Mouse (Mus musculus) heart, embryonic 14.5 days (tissue): ENCODE results near the gene Pnpo. TPM values are rescaled to one million over a fixed set of nuclear protein-coding genes. Genes with fewer than 3 reads are reported as not detected.

Experiments used
- ATAC-seq: fragments of 200-750 bp; cut with Nextera tagmentation; 2 replicates; pipeline ENCODE4 v1.8.0; 2017; ENCODE audit warnings: low read depth, moderate TSS enrichment; ENCODE audit not compliant: insufficient number of reproducible peaks, insufficient read depth, low FRiP score
- H3K27ac ChIP-seq, 2 experiments: fragments of 200-500 bp in 1 of 2; fragments of 300-500 bp in 1 of 2; sonication (generic) in 1 of 2; replicated peaks in 1 of 2; 2 replicates each; pipeline ENCODE4 v1.5.1; 2012 to 2014; ENCODE audit warnings: low read depth in 2 of 2, low read length in 2 of 2, control low read depth in 1 of 2, mild to moderate bottlenecking in 1 of 2, mixed read lengths in 1 of 2; ENCODE audit not compliant: control insufficient read depth in 1 of 2, insufficient read depth in 1 of 2
- H3K27me3 ChIP-seq: fragments of 300-500 bp; sonication (generic); 2 replicates; pipeline ENCODE4 v1.6.1; 2014; ENCODE audit warnings: mild to moderate bottlenecking, low read length, control low read depth; ENCODE audit not compliant: control insufficient read depth, insufficient read depth
- H3K36me3 ChIP-seq: fragments of 300-500 bp; sonication (generic); 2 replicates; pipeline ENCODE4 v1.6.1; 2014; ENCODE audit warnings: mild to moderate bottlenecking, control low read depth, low read length, mixed read lengths; ENCODE audit not compliant: control insufficient read depth, insufficient read depth
- H3K4me1 ChIP-seq, 2 experiments: fragments of 200-500 bp in 1 of 2; fragments of 300-500 bp in 1 of 2; sonication (generic) in 1 of 2; 2 replicates each; pipeline ENCODE4 v1.6.1; 2012 to 2014; ENCODE audit warnings: low read length in 2 of 2, control low read depth in 1 of 2, mixed read lengths in 1 of 2; ENCODE audit not compliant: control insufficient read depth in 2 of 2, insufficient read depth in 2 of 2
- H3K4me2 ChIP-seq: fragments of 300-500 bp; sonication (generic); 2 replicates; pipeline ENCODE4 v1.6.1; 2014; ENCODE audit warnings: mild to moderate bottlenecking, low read length
- H3K4me3 ChIP-seq, 2 experiments: fragments of 200-500 bp in 1 of 2; fragments of 300-500 bp in 1 of 2; sonication (generic) in 1 of 2; 2 replicates each; pipeline ENCODE4 v1.5.1; 2012 to 2014; ENCODE audit warnings: low read length in 2 of 2, mild to moderate bottlenecking in 2 of 2, control low read depth in 1 of 2, low read depth in 1 of 2, moderate library complexity in 1 of 2; ENCODE audit not compliant: control insufficient read depth in 1 of 2, insufficient read depth in 1 of 2
- H3K9ac ChIP-seq: fragments of 300-500 bp; sonication (generic); 2 replicates; pipeline ENCODE4 v1.6.1; 2014; ENCODE audit warnings: mild to moderate bottlenecking, low read length
- H3K9me3 ChIP-seq: fragments of 300-500 bp; sonication (generic); 2 replicates; pipeline ENCODE4 v1.6.1; 2016; ENCODE audit warnings: low read length, control low read depth; ENCODE audit not compliant: control insufficient read depth
- WGBS: fragments of 180-500 bp; shearing (Covaris S2); extraction: QIAGEN DNeasy Blood & Tissue Kit; methylation state at CpG from one replicate; pipeline ENCODE4 v1.1.7; 2014; 5-methylcytosine and 5-hydroxymethylcytosine counted together
- polyA plus RNA-seq: library from polyadenylated mRNA; unstranded; fragments of >200 nt; fragmentation: Nextera tagmentation; extraction: Ambion mirVana; gene quantifications from 2 replicates; pipeline ENCODE4 v1.2.1, GENCODE M21; 2014

The Pnpo gene
- polyA plus RNA-seq, 1 experiment from 2014 or later, result 32.3 TPM

- no peaks in the 10 kb centered on the region for H3K9me3 ChIP-seq
- peaks cover 96% of the 10 kb centered on the region for H3K36me3 ChIP-seq
- H3K4me1 ChIP-seq, result no peaks in the 10 kb centered on the region
- no peaks in the 10 kb centered on the region for H3K27me3 ChIP-seq
- 63% methylated on average over 20 of the region's 20 CpGs for WGBS
- no peak overlapping the region for H3K27ac ChIP-seq
- ATAC-seq, result 0 out of 2 replicates have a peak, but pooled peaks have one; percentile 22
- no peak overlapping the region for H3K4me2 ChIP-seq
- no peak overlapping the region for H3K4me3 ChIP-seq
- no peak overlapping the region for H3K9ac ChIP-seq
These were observed 12.4 kb upstream of the Pnpo start for GRCm38 (mm10) chr11:96956009-96956724.

GRCm38 (mm10) chr11:96955094-96955493 is 11.3 kb upstream of the Pnpo start:
- Histone ChIP-seq H3K36me3 (peaks cover 87% of the 10 kb centered on the region), H3K4me1 (no peaks in the 10 kb centered on the region), H3K4me3 (no peak overlapping the region), H3K9me3 (no peaks in the 10 kb centered on the region), H3K4me2 (no peak overlapping the region), H3K27me3 (no peaks in the 10 kb centered on the region), H3K27ac (no peak overlapping the region), H3K9ac (no peak overlapping the region)
- ATAC-seq, result no peak
- WGBS, result 83% methylated on average over 4 of the region's 4 CpGs

- Histone ChIP-seq H3K9me3 (no peaks in the 10 kb centered on the region), H3K4me2 (no peak overlapping the region), H3K9ac (no peak overlapping the region), H3K4me1 (no peaks in the 10 kb centered on the region), H3K27me3 (no peaks in the 10 kb centered on the region), H3K4me3 (no peak overlapping the region), H3K36me3 (peaks cover 67% of the 10 kb centered on the region), H3K27ac (no peak overlapping the region)
- no peak for ATAC-seq
- WGBS, result 72% methylated on average over 6 of the region's 6 CpGs
These were observed 9.1 kb upstream of the Pnpo start for GRCm38 (mm10) chr11:96952896-96953295.

GRCm38 (mm10) chr11:96952426-96952825 is 8.6 kb upstream of the Pnpo start:
- Histone ChIP-seq H3K4me3 (no peak overlapping the region), H3K27me3 (no peaks in the 10 kb centered on the region), H3K36me3 (peaks cover 62% of the 10 kb centered on the region), H3K9me3 (no peaks in the 10 kb centered on the region), H3K4me1 (no peaks in the 10 kb centered on the region), H3K9ac (no peak overlapping the region), H3K27ac (no peak overlapping the region), H3K4me2 (no peak overlapping the region)
- 77% methylated on average over 10 of the region's 10 CpGs for WGBS
- ATAC-seq, result no peak

GRCm38 (mm10) chr11:96950767-96951166 is 7.0 kb upstream of the Pnpo start:
- Histone ChIP-seq H3K9ac (no peak overlapping the region), H3K4me2 (no peak overlapping the region), H3K4me1 (no peaks in the 10 kb centered on the region), H3K27ac (no peak overlapping the region), H3K36me3 (peaks cover 48% of the 10 kb centered on the region), H3K4me3 (no peak overlapping the region), H3K27me3 (no peaks in the 10 kb centered on the region), H3K9me3 (no peaks in the 10 kb centered on the region)
- no peak for ATAC-seq
- WGBS, result 96% methylated on average over 3 of the region's 3 CpGs

- no peak for ATAC-seq
- Histone ChIP-seq H3K4me1 (peaks cover 7 to 11% of the 10 kb centered on the region in 2 experiments), H3K27ac (no peak overlapping the region), H3K4me3 (no peak overlapping the region), H3K9ac (no peak overlapping the region), H3K4me2 (no peak overlapping the region), H3K27me3 (no peaks in the 10 kb centered on the region), H3K9me3 (no peaks in the 10 kb centered on the region), H3K36me3 (peaks cover 19% of the 10 kb centered on the region)
- 65% methylated on average over 4 of the region's 4 CpGs for WGBS
These were observed 4.1 kb upstream of the Pnpo start for GRCm38 (mm10) chr11:96947849-96948248.

- no peak overlapping the region for H3K9ac ChIP-seq
- no peak overlapping the region for H3K4me3 ChIP-seq
- H3K27ac ChIP-seq, result no peak overlapping the region
- H3K27me3 ChIP-seq, result no peaks in the 10 kb centered on the region
- no peak for ATAC-seq
- peaks cover 7 to 11% of the 10 kb centered on the region in 2 experiments for H3K4me1 ChIP-seq
- H3K9me3 ChIP-seq, result no peaks in the 10 kb centered on the region
- peaks cover 5% of the 10 kb centered on the region; the same call in 1 of the 2 replicates for H3K36me3 ChIP-seq
- WGBS, result 82% methylated on average over 9 of the region's 9 CpGs
- H3K4me2 ChIP-seq, result no peak overlapping the region
These were observed 2.7 kb upstream of the Pnpo start for GRCm38 (mm10) chr11:96946498-96946897.
